Comparison of ENCODE assay signal across 13 mouse cellular contexts in genomic region chr11:113630642-113631041, GRCm38 (mm10). TPM values are rescaled to one million over a fixed set of nuclear protein-coding genes. Genes with fewer than 3 reads are reported as not detected.
DNase-seq lines count a peak whose midpoint lies in the region; ATAC-seq and TF ChIP-seq lines count a peak whose summit lies in the region.
"Had no signal": no experiment of that assay in that cellular context is flagged by ENCODE, and none has a peak within 500 bp of the region (broad histone marks: within the 10 kb centered on the region; RNA-seq: fewer than 3 reads in every experiment).

No protein-coding gene starts in this region.

- 0 out of 2 replicates have a peak, but pooled peaks have one; percentile 39 for ATAC-seq in common myeloid progenitor, adult 5-6 weeks (replicated peaks; ENCODE audit: low read depth, poor library complexity, severe bottlenecking)

- no peak overlapping the region for H3K4me3 ChIP-seq in layer of hippocampus, adult 2 months
- H3K4me3 ChIP-seq: myocyte had no signal

- H3K27ac ChIP-seq in layer of hippocampus, adult 2 months: no peak overlapping the region

- peak; percentile 42 to 57 for DNase-seq in cerebellum, postnatal 10 days
- no peak for DNase-seq in cerebellum, postnatal 36 days
- DNase-seq in layer of hippocampus, adult 2 months (ENCODE audit: low spot score in 2 of 2): no peak
- DNase-seq in layer of hippocampus, postnatal 10 days (ENCODE audit: low spot score in 2 of 2): no peak
- peak; percentile 27 for DNase-seq in A20 (ENCODE audit: low read depth, low spot score)
- no peak for DNase-seq in kidney, adult 11 months
- no peak for DNase-seq in thymus, adult 18-20 months
- DNase-seq: cerebellum, adult 8-10 months; gastrocnemius, postnatal 36 days; kidney, postnatal 10 days had no signal

- peak; percentile 78 for TF ChIP-seq CTCF in layer of hippocampus, adult 2 months (conservative IDR thresholded peaks at IDR 0.05)

RNA-seq across cellular contexts. Expression of gene Sstr2, which starts 11.5 kb away (rescaled TPM):
- total RNA-seq in layer of hippocampus, adult 2 months (2021): 10 to 100 TPM; 22.0 to 23.2 TPM
- total RNA-seq in layer of hippocampus, postnatal 10 days (2021): 10 to 100 TPM; 47.4 to 48.2 TPM
- 3.2 and 5.6 TPM in 2 replicates for total RNA-seq in common myeloid progenitor, adult 5-6 weeks (2017)
- total RNA-seq: gastrocnemius, postnatal 36 days; heart, postnatal 25 days had no signal

RNA-seq across cellular contexts. Expression of gene Cog1, which starts 18.3 kb away (rescaled TPM):
- 10 to 100 TPM; 59.5 to 63.2 TPM for total RNA-seq in layer of hippocampus, adult 2 months (2021)
- total RNA-seq in layer of hippocampus, postnatal 10 days (2021): 10 to 100 TPM; 39.1 TPM
- total RNA-seq in common myeloid progenitor, adult 5-6 weeks (2017): 17.2 and 19.2 TPM in 2 replicates

RNA-seq across cellular contexts. Expression of gene Slc39a11, which starts 19.2 kb away (rescaled TPM):
- total RNA-seq in layer of hippocampus, adult 2 months (2021): 10 to 100 TPM; 21.7 to 23.1 TPM
- 10 to 100 TPM; 33.1 to 34.0 TPM for total RNA-seq in layer of hippocampus, postnatal 10 days (2021)
- total RNA-seq in common myeloid progenitor, adult 5-6 weeks (2017): 19.0 and 25.3 TPM in 2 replicates

RNA-seq across cellular contexts. Expression of gene Fam104a, which starts 53.3 kb away (rescaled TPM):
- total RNA-seq in layer of hippocampus, adult 2 months (2021): 10 to 100 TPM; 26.4 to 29.1 TPM
- total RNA-seq in layer of hippocampus, postnatal 10 days (2021): 10 to 100 TPM; 22.6 to 24.9 TPM
- 21.9 and 22.5 TPM in 2 replicates for total RNA-seq in common myeloid progenitor, adult 5-6 weeks (2017)

RNA-seq across cellular contexts. Expression of gene D11Wsu47e, which starts 53.6 kb away (rescaled TPM):
- total RNA-seq in layer of hippocampus, adult 2 months (2021): 10 to 100 TPM; 13.2 to 16.2 TPM
- total RNA-seq in layer of hippocampus, postnatal 10 days (2021): 10 to 100 TPM; 13.3 to 15.4 TPM
- 10.4 and 19.1 TPM in 2 replicates for total RNA-seq in common myeloid progenitor, adult 5-6 weeks (2017)

Comparison
In these comparisons a context has a peak if more than half of its experiments do, and no peak if none do; other contexts are left out.
1. DNase-seq: peak in cerebellum, postnatal 10 days (2 of 2) and A20 (single experiment); none in cerebellum, postnatal 36 days (0 of 2), layer of hippocampus, adult 2 months (0 of 2), layer of hippocampus, postnatal 10 days (0 of 2), kidney, adult 11 months (single experiment) and thymus, adult 18-20 months (0 of 2).